Mouse (Mus musculus) megakaryocyte, embryonic 14.5 days (primary cell): Measurements from ENCODE around the gene Podnl1. TPM values are rescaled to one million over a fixed set of nuclear protein-coding genes. Genes with fewer than 3 reads are reported as not detected.
A peak's percentile ranks its signal among the peaks of the same experiment; 100 is the strongest.

Source experiments
- H3K27me3 ChIP-seq: replicated peaks from 2 replicates; pipeline ENCODE3; 2012; ENCODE audit warnings: inconsistent platforms
- H3K36me3 ChIP-seq: replicated peaks from 2 replicates; pipeline ENCODE3; 2012; ENCODE audit warnings: low read length, inconsistent platforms, mixed read lengths
- H3K4me1 ChIP-seq: 2 replicates; pipeline ENCODE4 v1.6.1; 2012; ENCODE audit warnings: inconsistent platforms
- H3K4me3 ChIP-seq: replicated peaks from 2 replicates; pipeline ENCODE3; 2012; ENCODE audit warnings: moderate library complexity, mild to moderate bottlenecking, inconsistent platforms
- H3K9me3 ChIP-seq: 2 replicates; pipeline ENCODE4 v1.6.1; 2012; ENCODE audit warnings: inconsistent platforms
- FLI1 ChIP-seq: IDR thresholded peaks from 2 replicates; pipeline ENCODE4 v1.6.1; 2012; ENCODE audit warnings: low read length, inconsistent platforms, mixed read lengths
- GATA1 ChIP-seq: IDR thresholded peaks from 3 replicates; pipeline ENCODE4 v1.6.1; 2012; ENCODE audit warnings: mixed read lengths, low read length, inconsistent platforms, borderline replicate concordance
- polyA plus RNA-seq: library from polyadenylated mRNA; stranded (reverse); fragments of >175 nt; gene quantifications from 2 replicates; pipeline ENCODE4 v1.2.3, GENCODE M21; 2012; ENCODE audit warnings: low replicate concordance; ENCODE audit not compliant: insufficient read depth

Gene Podnl1
- polyA plus RNA-seq, 1 experiment, result 0.75 TPM

- Histone ChIP-seq H3K4me3 (no peak overlapping the region), H3K27me3 (peaks cover 41% of the 10 kb centered on the region), H3K36me3 (peaks cover 14% of the 10 kb centered on the region), H3K9me3 (no peaks in the 10 kb centered on the region), H3K4me1 (peaks cover 36% of the 10 kb centered on the region)
- TF ChIP-seq GATA1 (no peak), FLI1 (no peak)
Observed at GRCm38 (mm10) chr8:84126742-84127141, 953 bp downstream of the Podnl1 start.

GRCm38 (mm10) chr8:84127202-84127901, 1.6 kb downstream of the Podnl1 start:
- Histone ChIP-seq H3K27me3 (peaks cover 40% of the 10 kb centered on the region), H3K4me3 (peak overlapping the region; percentile 35), H3K4me1 (peaks cover 36% of the 10 kb centered on the region), H3K9me3 (no peaks in the 10 kb centered on the region), H3K36me3 (peaks cover 20% of the 10 kb centered on the region)
- TF ChIP-seq GATA1, result no peak
- no peak for TF ChIP-seq FLI1

GRCm38 (mm10) chr8:84128277-84128676, 2.5 kb downstream of the Podnl1 start:
- peaks cover 36% of the 10 kb centered on the region for H3K4me1 ChIP-seq
- peaks cover 39% of the 10 kb centered on the region for H3K27me3 ChIP-seq
- TF ChIP-seq FLI1 (no peak), GATA1 (no peak)
- peaks cover 30% of the 10 kb centered on the region for H3K36me3 ChIP-seq
- H3K4me3 ChIP-seq, result no peak overlapping the region
- H3K9me3 ChIP-seq, result no peaks in the 10 kb centered on the region

GRCm38 (mm10) chr8:84130806-84131205, 5.0 kb downstream of the Podnl1 start:
- Histone ChIP-seq H3K36me3 (peaks cover 55% of the 10 kb centered on the region), H3K4me3 (no peak overlapping the region), H3K27me3 (peaks cover 30% of the 10 kb centered on the region), H3K9me3 (no peaks in the 10 kb centered on the region), H3K4me1 (peaks cover 30% of the 10 kb centered on the region)
- TF ChIP-seq FLI1, result no peak
- no peak for TF ChIP-seq GATA1

- H3K4me3 ChIP-seq, result no peak overlapping the region
- H3K27me3 ChIP-seq, result peaks cover 16% of the 10 kb centered on the region
- no peak for TF ChIP-seq GATA1
- TF ChIP-seq FLI1, result no peak
- H3K9me3 ChIP-seq, result no peaks in the 10 kb centered on the region
- peaks cover 16% of the 10 kb centered on the region for H3K4me1 ChIP-seq
- peaks cover 69% of the 10 kb centered on the region for H3K36me3 ChIP-seq
Observed at GRCm38 (mm10) chr8:84132225-84132624, 6.4 kb downstream of the Podnl1 start.

- TF ChIP-seq GATA1 (no peak), FLI1 (no peak)
- Histone ChIP-seq H3K4me3 (no peak overlapping the region), H3K36me3 (peaks cover 99% of the 10 kb centered on the region), H3K4me1 (no peaks in the 10 kb centered on the region), H3K9me3 (no peaks in the 10 kb centered on the region), H3K27me3 (no peaks in the 10 kb centered on the region)
Observed at GRCm38 (mm10) chr8:84137848-84138247, 12.1 kb downstream of the Podnl1 start.

GRCm38 (mm10) chr8:84140838-84141237, 15.0 kb downstream of the Podnl1 start:
- no peak overlapping the region for H3K4me3 ChIP-seq
- H3K4me1 ChIP-seq, result peaks cover 12% of the 10 kb centered on the region
- H3K36me3 ChIP-seq, result peaks cover 97% of the 10 kb centered on the region
- no peaks in the 10 kb centered on the region for H3K9me3 ChIP-seq
- no peaks in the 10 kb centered on the region for H3K27me3 ChIP-seq
- TF ChIP-seq FLI1 (no peak), GATA1 (no peak)

GRCm38 (mm10) chr8:84144636-84145245, 19.0 kb downstream of the Podnl1 start:
- H3K36me3 ChIP-seq, result peaks cover 64% of the 10 kb centered on the region
- no peaks in the 10 kb centered on the region for H3K27me3 ChIP-seq
- no peaks in the 10 kb centered on the region for H3K9me3 ChIP-seq
- TF ChIP-seq GATA1, result no peak
- TF ChIP-seq FLI1, result no peak
- peaks cover 38% of the 10 kb centered on the region for H3K4me1 ChIP-seq
- no peak overlapping the region for H3K4me3 ChIP-seq

- no peak for TF ChIP-seq FLI1
- no peak for TF ChIP-seq GATA1
- H3K4me3 ChIP-seq, result peak overlapping the region; percentile 94
- no peaks in the 10 kb centered on the region for H3K9me3 ChIP-seq
- peaks cover 39% of the 10 kb centered on the region for H3K36me3 ChIP-seq
- no peaks in the 10 kb centered on the region for H3K27me3 ChIP-seq
- H3K4me1 ChIP-seq, result peaks cover 53% of the 10 kb centered on the region
Observed at GRCm38 (mm10) chr8:84147324-84147766, 21.6 kb downstream of the Podnl1 start.

- H3K36me3 ChIP-seq, result peaks cover 33% of the 10 kb centered on the region
- no peak for TF ChIP-seq FLI1
- TF ChIP-seq GATA1, result no peak
- H3K4me1 ChIP-seq, result peaks cover 56% of the 10 kb centered on the region
- H3K9me3 ChIP-seq, result no peaks in the 10 kb centered on the region
- H3K27me3 ChIP-seq, result no peaks in the 10 kb centered on the region
- H3K4me3 ChIP-seq, result peak within 1 kb of the TSS; percentile 94
Observed at GRCm38 (mm10) chr8:84147769-84148530, 22.2 kb downstream of the Podnl1 start, which contains the start of the genes Cc2d1a and 4930432K21Rik. Gene Cc2d1a, minus strand, starts transcription at chr8:84147936. Gene 4930432K21Rik, plus strand, starts transcription at chr8:84148025.
